Mouse (Mus musculus): ENCODE measurements around the gene Dpysl4. TPM values are rescaled to one million over a fixed set of nuclear protein-coding genes. Genes with fewer than 3 reads are reported as not detected.

Dpysl4 gene
- polyA plus RNA-seq, 1 experiment from 2014 or later, result 32.8 TPM

DNA sequence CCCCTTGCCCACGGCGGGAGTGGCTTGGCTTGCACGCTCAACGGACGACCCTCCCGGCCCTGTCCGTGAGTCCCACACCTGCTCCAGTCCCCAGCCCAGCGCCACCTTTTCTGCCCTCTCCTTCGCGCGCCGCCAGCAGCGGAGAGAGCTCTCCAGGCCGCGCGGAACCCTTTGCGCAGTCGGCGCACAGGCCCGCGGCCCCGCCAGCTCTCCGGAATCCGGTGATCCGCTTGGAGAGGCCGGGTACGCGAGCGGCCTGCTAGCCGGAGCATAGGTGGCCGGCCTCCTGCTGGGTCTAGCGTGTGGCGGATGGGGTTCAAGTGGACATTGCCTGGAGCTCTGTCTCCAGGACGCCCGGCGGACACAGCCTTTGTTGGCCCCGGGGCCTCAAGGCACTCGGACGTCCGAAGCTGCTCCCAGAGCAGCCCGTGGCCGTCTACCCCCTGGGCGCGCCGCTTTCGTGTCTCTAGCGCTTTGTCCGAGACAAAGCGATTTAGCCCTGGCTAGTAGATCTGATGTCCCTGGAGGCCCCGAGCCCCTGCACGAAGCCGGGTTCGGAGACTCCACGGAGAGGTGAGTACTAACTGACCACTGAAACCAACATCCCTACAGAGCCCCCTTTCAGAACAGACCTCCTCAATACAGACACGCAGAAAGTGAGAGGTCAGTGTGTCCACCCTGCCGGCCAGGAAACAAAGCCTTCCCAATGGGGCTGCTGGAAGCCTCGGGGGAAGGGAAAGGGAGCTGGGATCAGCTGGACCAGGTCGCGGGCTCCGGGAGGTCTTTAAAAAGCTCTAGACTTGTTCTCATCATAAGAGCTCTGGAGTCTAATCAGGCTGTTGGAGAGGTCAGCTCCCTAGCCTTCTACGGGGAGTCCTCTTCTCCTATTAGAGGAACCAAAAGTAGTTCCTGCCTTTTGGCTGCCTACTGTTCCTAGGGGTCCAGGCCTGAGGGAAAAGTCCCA, 676 bp downstream of the Dpysl4 start:
- peak; percentile 86 for DNase-seq (ENCODE audit: low spot score)

DNA sequence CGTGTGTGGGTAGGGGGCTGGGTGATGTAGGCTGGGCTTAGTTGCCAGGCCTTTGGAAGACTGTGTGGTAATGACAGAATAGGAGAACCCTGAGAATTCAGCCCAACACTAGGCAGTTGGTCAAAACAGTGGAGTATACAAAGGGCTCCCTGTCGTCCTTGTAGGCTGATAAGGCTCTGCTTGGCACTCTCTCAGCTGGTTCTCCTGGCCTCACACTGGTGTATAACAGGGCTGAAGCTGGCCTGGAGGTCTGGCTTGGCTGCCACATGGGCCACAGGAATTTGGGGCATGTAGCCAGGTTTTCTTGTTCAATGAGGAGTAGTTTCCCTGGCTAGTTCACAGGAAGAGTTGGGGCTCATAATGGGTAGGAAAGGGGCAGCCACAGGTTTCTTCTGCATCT, 2.0 kb downstream of the Dpysl4 start:
- peaks cover 31% of the 10 kb centered on the region for H3K36me3 ChIP-seq
- WGBS, result 82% methylated on average over 2 of the region's 2 CpGs
- no peak overlapping the region for H3K4me3 ChIP-seq
- H3K27ac ChIP-seq, result no peak overlapping the region
- DNase-seq (ENCODE audit: low spot score), result no peak
- peaks cover 58% of the 10 kb centered on the region for H3K27me3 ChIP-seq (ENCODE audit: low read depth, poor library complexity, severe bottlenecking)
- no peaks in the 10 kb centered on the region for H3K9me3 ChIP-seq (replicated peaks)
- peaks cover 21% of the 10 kb centered on the region for H3K4me1 ChIP-seq

More for the DNA sequence above, 676 bp downstream of the Dpysl4 start:
- Histone ChIP-seq H3K36me3 (peaks cover 19% of the 10 kb centered on the region), H3K4me3 (peak overlapping the region; percentile 76), H3K9me3 (replicated peaks) (no peaks in the 10 kb centered on the region), H3K27me3 (ENCODE audit: low read depth, poor library complexity, severe bottlenecking) (peaks cover 58% of the 10 kb centered on the region), H3K4me1 (peaks cover 21% of the 10 kb centered on the region), H3K27ac (peak overlapping the region; percentile 84)
- WGBS, result 4% methylated on average over 61 of the region's 61 CpGs

DNA sequence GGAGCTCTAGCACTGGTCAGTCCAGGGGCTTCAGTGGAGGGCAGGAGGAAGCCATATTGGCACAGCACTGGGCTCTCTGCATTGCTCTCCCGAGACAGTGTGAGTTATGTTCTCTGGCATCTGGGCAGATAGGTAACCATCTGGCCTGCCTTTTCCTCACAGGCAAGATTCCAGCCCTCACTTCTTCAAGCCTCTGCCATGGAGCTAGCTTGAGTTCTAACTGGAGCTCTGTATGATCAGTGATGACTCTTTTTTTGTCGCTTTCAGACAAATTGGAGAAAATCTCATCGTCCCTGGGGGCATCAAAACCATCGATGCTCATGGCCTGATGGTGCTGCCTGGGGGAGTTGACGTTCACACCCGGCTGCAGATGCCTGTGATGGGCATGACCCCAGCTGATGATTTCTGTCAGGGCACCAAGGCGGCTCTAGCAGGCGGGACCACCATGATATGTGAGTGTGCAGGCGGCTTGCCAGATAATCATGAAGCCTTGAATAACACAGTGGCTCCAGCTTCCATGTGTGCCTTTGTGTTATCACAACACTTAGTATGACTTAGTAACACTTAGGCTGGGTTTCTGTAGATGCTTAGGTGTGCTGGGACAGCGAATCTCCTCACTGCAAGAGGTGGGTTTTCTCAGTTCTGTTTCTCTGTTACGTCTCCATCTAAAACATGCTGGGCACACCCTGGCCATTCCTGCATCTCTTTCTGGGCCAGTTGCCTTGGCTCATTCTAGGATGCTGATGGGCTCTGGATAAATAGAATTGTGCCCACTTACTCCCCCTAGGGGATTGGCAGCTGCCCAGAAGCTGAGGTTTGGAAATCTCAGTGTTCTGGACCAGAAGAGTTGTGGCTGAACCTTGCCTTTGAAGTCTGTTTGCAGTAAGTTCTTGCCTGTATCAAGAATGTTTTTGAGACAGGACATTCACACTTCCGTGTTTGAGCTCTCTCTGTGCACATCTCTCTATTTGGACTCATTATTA, 4.4 kb downstream of the Dpysl4 start:
- peaks cover 48% of the 10 kb centered on the region for H3K27me3 ChIP-seq (ENCODE audit: low read depth, poor library complexity, severe bottlenecking)
- no peak overlapping the region for H3K4me3 ChIP-seq
- H3K9me3 ChIP-seq (replicated peaks), result no peaks in the 10 kb centered on the region
- peaks cover 47% of the 10 kb centered on the region for H3K36me3 ChIP-seq
- no peak for DNase-seq (ENCODE audit: low spot score)
- no peak overlapping the region for H3K27ac ChIP-seq
- H3K4me1 ChIP-seq, result peaks cover 21% of the 10 kb centered on the region
- WGBS, result 90% methylated on average over 12 of the region's 12 CpGs

DNA sequence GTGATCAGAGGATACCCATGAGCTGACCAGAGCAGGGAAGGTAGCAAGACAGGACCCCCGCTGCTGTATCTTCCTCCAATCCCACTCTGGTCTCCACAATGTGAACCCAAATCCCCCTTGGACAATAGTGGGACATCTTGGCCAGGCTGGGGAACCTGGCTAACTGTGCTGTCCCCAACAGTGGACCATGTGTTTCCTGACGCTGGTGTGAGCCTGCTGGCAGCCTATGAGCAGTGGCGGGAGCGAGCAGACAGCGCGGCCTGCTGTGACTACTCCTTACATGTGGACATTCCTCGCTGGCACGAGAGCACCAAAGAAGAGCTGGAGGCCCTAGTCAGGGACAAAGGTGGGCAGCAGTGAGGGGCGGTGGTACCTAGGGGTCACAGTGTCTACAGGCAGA, 5.9 kb downstream of the Dpysl4 start:
- H3K4me3 ChIP-seq, result no peak overlapping the region
- no peak for DNase-seq (ENCODE audit: low spot score)
- H3K9me3 ChIP-seq (replicated peaks), result no peaks in the 10 kb centered on the region
- 91% methylated on average over 9 of the region's 9 CpGs for WGBS
- peaks cover 8% of the 10 kb centered on the region for H3K4me1 ChIP-seq
- peaks cover 50% of the 10 kb centered on the region for H3K36me3 ChIP-seq
- no peak overlapping the region for H3K27ac ChIP-seq
- peaks cover 33% of the 10 kb centered on the region for H3K27me3 ChIP-seq (ENCODE audit: low read depth, poor library complexity, severe bottlenecking)

DNA sequence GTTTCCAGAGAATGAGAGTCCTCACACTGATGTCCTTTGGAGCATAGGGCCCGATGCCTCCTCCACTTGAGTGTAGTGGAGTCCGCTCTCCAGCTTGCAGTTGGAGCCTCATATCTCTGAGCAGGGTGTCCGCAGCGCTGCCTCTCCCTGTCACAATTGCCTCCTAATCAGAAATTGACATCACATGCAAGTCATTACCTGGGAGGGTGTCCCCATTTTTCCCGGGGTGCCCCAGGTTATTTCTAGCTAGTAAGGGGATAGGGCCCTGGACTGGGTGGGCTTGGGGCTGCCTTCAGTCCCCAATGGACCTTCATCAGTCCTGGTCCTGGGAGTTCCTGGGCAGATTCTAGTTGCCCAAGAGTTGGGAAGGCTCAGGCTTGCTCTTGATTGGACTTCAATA, 6.9 kb downstream of the Dpysl4 start:
- Histone ChIP-seq H3K27me3 (ENCODE audit: low read depth, poor library complexity, severe bottlenecking) (peaks cover 24% of the 10 kb centered on the region), H3K9me3 (replicated peaks) (no peaks in the 10 kb centered on the region), H3K4me3 (no peak overlapping the region), H3K36me3 (peaks cover 50% of the 10 kb centered on the region), H3K4me1 (no peaks in the 10 kb centered on the region), H3K27ac (no peak overlapping the region)
- 93% methylated on average over 5 of the region's 5 CpGs for whole genome bisulfite sequencing
- DNase-seq (ENCODE audit: low spot score), result no peak

DNA sequence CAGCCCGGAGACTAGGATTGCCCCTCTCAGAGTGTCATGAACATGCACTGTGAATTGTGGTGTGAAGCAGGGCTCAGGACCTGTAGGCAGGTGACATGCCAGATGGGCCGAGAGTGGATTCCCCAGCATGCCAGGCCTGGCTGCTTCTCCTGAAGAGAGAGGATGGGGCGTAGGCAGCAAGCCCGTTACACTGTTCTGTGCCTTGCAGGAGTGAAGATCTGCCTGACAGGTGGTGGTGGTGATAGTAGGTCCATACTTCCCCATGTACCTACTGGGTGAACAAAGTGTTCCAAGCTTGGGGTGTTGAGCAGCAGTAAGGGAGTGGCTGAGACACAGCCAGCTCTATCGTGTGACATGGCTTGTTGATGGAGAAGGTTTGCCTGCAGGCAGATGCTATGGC, 7.3 kb downstream of the Dpysl4 start:
- Histone ChIP-seq H3K4me1 (no peaks in the 10 kb centered on the region), H3K4me3 (no peak overlapping the region), H3K27me3 (ENCODE audit: low read depth, poor library complexity, severe bottlenecking) (peaks cover 19% of the 10 kb centered on the region), H3K27ac (no peak overlapping the region), H3K9me3 (replicated peaks) (no peaks in the 10 kb centered on the region), H3K36me3 (peaks cover 50% of the 10 kb centered on the region)
- DNase-seq (ENCODE audit: low spot score), result no peak
- 84% methylated on average over 5 of the region's 5 CpGs for WGBS

DNA sequence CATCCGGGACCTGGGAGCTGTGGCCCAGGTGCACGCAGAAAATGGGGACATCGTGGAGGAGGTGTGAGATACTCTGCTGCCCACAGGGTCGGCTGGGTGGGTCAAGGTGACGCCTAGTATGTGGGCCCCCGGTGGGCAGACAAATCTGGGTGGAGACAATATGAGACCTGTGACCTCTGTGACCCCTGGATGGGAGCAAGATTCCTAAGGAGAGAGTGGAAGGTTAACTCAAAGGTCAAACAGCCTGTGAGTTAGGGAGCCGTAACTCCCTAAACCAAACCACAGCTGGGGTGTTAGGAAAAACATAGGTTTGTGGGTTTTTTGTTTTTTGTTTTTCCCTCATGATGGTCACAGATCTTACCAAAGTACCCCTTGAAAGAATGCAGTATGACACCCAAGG, 8.0 kb downstream of the Dpysl4 start:
- H3K27ac ChIP-seq, result no peak overlapping the region
- no peaks in the 10 kb centered on the region for H3K4me1 ChIP-seq
- H3K27me3 ChIP-seq (ENCODE audit: low read depth, poor library complexity, severe bottlenecking), result 0 out of 2 replicates have a peak, but pooled peaks cover 12% of the 10 kb centered on the region
- H3K36me3 ChIP-seq, result peaks cover 52% of the 10 kb centered on the region
- no peak for DNase-seq (ENCODE audit: low spot score)
- no peak overlapping the region for H3K4me3 ChIP-seq
- WGBS, result 78% methylated on average over 7 of the region's 7 CpGs
- no peaks in the 10 kb centered on the region for H3K9me3 ChIP-seq (replicated peaks)

DNA sequence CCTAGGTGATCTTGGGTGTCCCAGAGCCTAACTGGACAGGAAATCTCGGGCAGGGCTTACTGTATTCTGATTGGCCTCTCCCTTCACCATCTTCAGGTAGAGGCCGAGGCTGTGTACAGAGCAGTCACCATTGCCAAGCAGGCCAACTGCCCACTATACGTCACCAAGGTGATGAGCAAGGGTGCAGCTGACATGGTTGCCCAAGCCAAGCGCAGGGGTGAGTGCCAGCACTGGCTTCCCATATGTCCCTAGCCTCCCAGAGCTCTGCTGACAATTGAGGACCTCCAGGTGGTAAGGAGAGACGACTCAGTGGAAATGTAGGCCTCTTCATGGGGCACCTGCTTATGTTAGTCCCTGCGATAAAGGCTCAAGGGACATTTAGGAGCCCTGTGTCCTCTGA, 9.0 kb downstream of the Dpysl4 start:
- Histone ChIP-seq H3K27ac (no peak overlapping the region), H3K36me3 (peaks cover 52% of the 10 kb centered on the region), H3K4me1 (no peaks in the 10 kb centered on the region), H3K9me3 (replicated peaks) (no peaks in the 10 kb centered on the region), H3K4me3 (no peak overlapping the region), H3K27me3 (ENCODE audit: low read depth, poor library complexity, severe bottlenecking) (0 out of 2 replicates have a peak, but pooled peaks cover 9% of the 10 kb centered on the region)
- WGBS, result 90% methylated on average over 6 of the region's 6 CpGs
- DNase-seq (ENCODE audit: low spot score), result no peak

DNA sequence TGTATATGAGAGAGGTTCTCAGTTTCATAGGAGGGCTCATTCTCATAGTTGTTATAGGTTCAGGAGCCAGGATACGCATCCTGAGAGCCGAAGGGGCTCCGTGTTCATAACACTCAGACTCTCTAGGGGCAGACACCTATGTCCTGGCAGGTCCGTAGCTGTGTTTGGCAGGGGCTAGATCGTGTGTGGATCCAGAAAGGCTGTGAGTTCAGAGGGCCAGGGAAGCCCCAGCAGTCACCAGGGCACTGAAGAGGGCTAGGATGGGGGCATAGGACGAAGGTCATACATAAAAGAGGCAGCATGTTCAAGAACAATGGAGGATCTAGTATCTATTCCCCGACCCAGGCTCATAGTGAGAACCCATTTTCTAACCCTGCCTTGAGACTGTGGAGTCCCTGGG, 9.5 kb downstream of the Dpysl4 start:
- Histone ChIP-seq H3K4me3 (no peak overlapping the region), H3K9me3 (replicated peaks) (no peaks in the 10 kb centered on the region), H3K4me1 (no peaks in the 10 kb centered on the region), H3K27ac (no peak overlapping the region), H3K27me3 (ENCODE audit: low read depth, poor library complexity, severe bottlenecking) (0 out of 2 replicates have a peak, but pooled peaks cover 6% of the 10 kb centered on the region), H3K36me3 (peaks cover 49% of the 10 kb centered on the region)
- WGBS, result 88% methylated on average over 7 of the region's 7 CpGs
- no peak for DNase-seq (ENCODE audit: low spot score)

DNA sequence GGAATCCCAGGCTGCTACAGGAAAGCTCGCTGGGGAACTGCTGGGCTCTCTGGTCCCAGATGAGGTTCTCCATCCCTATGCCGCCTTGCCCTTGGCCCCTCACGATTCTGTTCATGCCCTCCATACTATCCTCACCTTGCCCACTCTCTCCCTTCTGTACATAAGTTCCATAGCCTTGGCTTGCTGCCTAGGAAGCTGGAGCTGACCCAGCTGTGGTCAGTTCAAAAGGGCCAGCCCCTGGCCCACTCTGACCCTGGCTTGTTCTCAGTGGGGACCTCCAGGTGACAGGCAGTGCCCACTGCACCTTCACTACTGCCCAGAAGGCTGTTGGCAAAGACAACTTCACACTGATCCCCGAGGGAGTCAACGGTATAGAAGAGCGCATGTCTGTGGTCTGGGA, 10.6 kb downstream of the Dpysl4 start:
- H3K4me3 ChIP-seq, result no peak overlapping the region
- peaks cover 38% of the 10 kb centered on the region for H3K36me3 ChIP-seq
- 0 out of 2 replicates have a peak, but pooled peaks cover under 1% of the 10 kb centered on the region for H3K27me3 ChIP-seq (ENCODE audit: low read depth, poor library complexity, severe bottlenecking)
- 90% methylated on average over 6 of the region's 6 CpGs for WGBS
- H3K9me3 ChIP-seq (replicated peaks), result no peaks in the 10 kb centered on the region
- no peak for DNase-seq (ENCODE audit: low spot score)
- H3K27ac ChIP-seq, result no peak overlapping the region
- no peaks in the 10 kb centered on the region for H3K4me1 ChIP-seq

DNA sequence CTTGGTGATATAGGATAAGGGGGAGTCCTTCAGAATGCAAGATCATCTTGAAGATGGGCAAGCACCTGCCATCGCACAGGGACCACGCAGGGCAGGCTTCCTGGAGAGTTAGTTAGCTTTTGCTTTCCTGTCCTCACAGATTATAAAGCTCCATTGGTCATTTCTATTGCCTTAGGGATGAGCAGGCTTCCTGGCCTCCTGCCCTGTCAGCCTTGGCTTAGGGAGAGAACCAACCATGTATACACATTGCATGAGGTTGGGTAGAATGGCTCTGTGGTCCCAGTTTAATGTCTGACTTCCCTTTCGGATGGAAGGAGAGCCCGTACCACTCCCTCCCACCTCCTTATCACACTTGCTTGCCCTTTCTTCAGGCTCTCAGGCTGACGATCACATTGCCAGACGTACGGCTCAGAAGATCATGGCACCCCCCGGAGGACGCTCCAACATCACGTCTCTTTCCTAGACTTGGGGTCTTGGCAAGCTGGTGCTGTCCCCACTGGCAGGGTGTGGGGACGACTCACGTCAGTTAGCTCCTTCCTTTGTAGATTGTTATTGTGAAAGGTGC, 14.8 kb downstream of the Dpysl4 start:
- DNase-seq (ENCODE audit: low spot score), result no peak
- Histone ChIP-seq H3K27me3 (ENCODE audit: low read depth, poor library complexity, severe bottlenecking) (no peaks in the 10 kb centered on the region), H3K36me3 (peaks cover 10% of the 10 kb centered on the region), H3K4me1 (no peaks in the 10 kb centered on the region), H3K9me3 (replicated peaks) (no peaks in the 10 kb centered on the region), H3K4me3 (no peak overlapping the region), H3K27ac (no peak overlapping the region)
- WGBS, result 77% methylated on average over 12 of the region's 12 CpGs

DNA sequence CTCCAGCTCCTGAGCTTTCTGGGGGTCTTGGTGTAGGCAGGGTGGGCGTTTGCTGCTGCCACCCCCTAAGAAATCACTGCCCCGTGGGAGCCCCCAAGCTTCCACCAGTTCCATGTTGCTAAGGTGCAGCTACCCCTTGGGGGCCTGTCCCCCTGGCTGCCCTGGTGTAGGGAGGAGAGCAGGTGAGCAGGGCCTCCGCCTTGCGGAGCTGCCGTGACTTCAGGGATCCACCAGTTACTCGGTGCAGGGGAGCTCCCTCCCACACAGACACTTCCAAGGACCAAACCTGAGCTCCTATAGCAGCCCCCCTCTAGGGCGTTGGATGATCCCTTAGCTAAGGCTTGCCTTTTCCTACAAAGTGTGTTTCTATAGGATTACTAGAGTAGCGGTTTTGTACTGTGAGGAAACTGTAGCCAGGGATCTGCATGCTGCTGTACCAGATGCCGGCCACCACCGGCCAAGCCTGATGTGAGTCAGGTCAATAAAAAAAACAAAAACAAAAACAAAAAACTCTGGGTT, 15.5 kb downstream of the Dpysl4 start:
- Histone ChIP-seq H3K9me3 (replicated peaks) (no peaks in the 10 kb centered on the region), H3K4me3 (no peak overlapping the region), H3K27me3 (ENCODE audit: low read depth, poor library complexity, severe bottlenecking) (no peaks in the 10 kb centered on the region), H3K27ac (no peak overlapping the region), H3K4me1 (no peaks in the 10 kb centered on the region), H3K36me3 (peaks cover 9% of the 10 kb centered on the region)
- 75% methylated on average over 10 of the region's 10 CpGs for WGBS
- no peak for DNase-seq (ENCODE audit: low spot score)
